Mouse (Mus musculus) common myeloid progenitor, adult 5-6 weeks (primary cell): ENCODE measurements around the gene Gramd4. TPM values are rescaled to one million over a fixed set of nuclear protein-coding genes. Genes with fewer than 3 reads are reported as not detected.

Experiments used
- ATAC-seq: replicated peaks from 2 replicates; pipeline ENCODE4 v1.8.0; 2016; ENCODE audit warnings: low read depth, mild to moderate bottlenecking, moderate TSS enrichment, inconsistent platforms; ENCODE audit not compliant: poor library complexity, severe bottlenecking
- total RNA-seq: library from RNA; stranded (forward); fragments of 200-1000, 187-1606 nt; gene quantifications from 2 replicates; pipeline ENCODE4 v1.2.3, GENCODE M21; 2017

Gene Gramd4
- total RNA-seq, 1 experiment from 2014 or later = 33.1 TPM

DNA sequence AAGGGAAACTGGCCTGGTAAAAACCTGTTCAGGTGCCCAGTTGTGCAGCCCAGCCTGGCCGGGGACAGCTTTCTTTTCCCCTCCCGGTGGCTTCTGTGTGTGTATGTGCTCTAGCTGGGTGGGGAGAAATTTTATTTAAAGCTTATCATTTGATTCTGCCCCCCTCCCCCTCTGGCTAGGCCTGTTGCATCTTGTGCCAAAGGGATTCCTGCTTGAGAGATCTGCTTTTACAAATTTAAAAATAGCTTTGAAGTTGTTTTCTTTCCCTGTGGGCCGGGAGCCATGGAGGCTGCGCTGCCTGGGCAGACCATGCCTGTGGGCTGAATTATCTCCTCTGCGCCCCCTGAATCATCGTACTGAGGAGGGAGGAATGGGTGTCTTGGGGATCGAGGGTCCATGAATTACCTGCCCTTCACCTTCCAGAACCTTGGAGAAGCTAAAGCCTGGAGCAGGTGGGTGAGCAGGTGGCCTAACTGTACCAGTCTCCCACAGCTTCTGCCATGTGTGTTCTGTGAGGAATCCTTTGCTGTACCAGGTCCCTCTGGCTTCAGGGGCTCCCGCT is 52.2 kb downstream of the Gramd4 start:
- ATAC-seq = no peak

DNA sequence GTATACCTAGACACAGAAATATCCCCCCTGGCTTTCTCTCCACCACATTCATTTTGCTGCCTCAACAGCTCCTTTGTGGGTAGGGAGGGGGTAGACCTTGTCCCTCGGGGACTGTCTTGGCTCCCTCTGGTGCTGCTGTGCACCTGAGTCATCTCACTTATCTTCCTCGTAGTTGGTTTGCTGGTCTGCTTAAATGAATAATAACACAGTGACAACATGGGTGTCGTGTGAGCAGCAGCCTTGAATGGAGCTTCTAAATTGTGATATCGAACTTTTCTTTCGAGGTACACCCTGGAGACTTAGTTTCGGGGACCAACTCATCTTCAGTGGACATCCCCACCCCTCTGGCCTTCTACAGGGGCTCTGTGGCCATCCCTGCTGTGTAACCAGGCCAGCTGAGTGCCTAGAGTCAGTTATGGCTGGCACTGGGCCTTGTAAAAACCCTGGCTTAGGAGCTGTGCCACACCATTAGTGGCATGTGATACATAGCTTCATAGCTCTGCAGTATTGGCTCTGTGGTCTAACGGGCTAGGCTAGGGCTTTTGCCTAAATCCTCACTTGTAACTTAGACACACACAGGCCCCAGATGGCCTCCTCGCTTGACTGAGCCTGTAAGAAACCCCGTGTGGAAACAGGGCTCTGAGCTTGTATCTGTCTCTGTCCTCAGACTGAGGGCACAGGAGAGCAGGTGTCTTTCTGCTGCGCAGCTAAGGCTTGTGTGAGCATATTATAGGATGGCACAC is 53.0 kb downstream of the Gramd4 start:
- no peak for ATAC-seq

DNA sequence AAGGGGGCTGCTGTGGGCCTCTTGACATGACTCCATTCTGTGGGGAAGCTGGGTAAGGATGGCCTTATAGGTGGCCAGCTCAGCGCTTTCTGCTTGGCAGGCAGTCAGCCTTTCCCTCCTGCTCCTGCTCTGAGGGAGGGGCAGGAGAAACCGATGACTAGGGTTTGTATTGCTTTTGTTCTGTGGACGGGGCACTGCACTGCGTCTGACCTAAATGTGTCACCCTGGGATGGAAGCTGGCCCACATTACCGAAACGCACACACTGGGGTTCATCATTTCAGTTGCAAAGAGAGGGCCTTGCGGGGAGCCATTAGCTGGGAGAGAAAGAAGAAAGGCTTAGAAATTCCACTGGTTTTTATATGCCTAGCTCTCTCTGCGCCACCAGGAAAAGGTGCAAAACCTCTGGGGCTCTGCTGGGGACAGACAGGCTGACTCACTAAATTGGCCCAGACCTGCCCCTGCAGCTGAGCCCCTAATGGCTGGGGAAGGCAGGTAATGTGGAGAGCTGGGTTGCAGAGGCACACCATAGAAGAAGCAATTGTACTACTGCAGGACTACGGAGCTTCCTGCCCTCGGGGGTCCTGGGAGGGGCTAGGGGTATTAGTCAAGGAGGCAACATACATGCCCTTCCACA is 55.3 kb downstream of the Gramd4 start:
- ATAC-seq = no peak

DNA sequence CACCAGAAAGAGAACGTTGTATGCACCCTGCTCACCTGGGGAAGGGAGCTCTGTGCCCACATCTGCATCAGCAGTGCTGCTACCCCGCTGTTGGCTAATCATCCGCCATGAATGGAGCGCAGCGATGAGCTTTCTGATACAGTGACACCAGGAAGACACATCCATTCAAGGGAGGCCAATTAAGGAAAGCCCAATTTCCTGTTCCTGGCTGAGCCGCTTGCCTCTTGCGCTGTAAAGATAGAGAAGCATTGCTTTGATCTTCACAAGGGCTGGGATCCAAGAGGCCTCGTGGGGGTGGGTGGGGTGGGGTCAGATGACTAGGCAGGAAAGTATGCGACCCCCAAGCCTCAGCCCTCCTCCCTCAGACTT is 55.8 kb downstream of the Gramd4 start:
- ATAC-seq = peak; percentile 67

DNA sequence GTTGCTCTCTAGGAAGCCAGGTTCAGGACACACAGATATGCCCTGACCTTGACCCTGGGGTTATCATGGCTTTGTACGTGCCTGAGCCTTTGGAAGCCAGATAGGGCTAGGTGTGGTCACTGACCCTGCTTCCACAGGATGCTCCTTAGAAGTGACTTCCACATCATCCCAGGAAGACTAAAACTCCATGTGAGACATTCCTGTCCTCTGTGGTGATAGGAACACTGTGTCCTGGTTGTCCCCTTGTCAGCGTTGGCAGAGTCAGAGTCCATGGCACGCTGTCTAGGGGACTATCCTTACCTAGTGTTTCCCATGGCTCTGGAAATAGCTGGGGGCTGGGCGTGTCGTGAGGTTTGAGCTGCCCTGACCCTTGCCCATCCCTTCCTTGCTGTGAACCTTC is 58.9 kb downstream of the Gramd4 start:
- no peak for ATAC-seq

DNA sequence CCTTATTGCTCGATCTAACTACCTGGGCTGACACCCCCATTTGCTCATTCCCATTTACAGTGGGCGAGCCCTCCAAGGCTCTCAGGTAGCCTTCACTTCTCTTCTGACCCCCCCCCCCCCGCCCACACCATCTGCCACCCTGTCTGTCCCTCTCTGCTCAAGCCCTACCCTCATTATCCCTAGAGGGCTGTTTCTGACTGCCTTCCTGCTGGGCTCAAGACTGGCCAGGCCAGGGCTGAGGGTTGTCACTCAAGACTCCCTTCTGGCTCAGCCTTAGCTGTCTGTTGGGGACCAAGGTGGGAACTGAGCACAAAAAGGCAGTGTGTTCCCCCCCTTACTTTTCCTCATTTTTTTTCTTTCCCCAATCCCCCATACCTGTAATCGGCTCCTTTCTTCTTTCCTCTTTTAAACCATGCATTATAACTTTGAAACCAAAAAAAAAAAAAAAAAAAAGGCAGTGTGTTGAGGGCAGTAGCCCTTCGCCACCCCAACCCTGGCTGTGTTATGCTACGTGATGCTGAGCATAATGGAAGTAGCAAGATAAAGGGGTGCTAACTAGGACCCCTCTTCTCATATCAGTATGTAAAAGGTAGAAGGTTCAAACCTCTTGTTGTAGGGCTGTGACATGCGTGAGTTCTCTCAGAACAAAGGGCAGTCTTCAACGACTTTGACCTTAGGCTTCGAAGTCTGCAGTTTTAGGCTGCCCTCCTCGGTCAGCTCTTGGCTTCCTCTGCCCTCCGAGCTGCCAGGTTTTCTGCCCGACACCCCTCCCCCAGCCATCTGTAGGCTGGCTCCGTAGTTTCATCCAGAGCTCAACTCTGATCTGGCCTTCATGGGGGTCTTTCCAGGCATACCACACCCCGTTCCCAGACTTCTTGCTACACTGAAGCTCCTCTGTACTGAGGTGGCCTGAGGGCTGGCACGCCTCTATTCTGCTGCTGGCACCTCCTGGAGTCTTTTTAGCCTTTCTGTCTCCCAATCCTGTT is 59.9 kb downstream of the Gramd4 start:
- ATAC-seq = no peak

DNA sequence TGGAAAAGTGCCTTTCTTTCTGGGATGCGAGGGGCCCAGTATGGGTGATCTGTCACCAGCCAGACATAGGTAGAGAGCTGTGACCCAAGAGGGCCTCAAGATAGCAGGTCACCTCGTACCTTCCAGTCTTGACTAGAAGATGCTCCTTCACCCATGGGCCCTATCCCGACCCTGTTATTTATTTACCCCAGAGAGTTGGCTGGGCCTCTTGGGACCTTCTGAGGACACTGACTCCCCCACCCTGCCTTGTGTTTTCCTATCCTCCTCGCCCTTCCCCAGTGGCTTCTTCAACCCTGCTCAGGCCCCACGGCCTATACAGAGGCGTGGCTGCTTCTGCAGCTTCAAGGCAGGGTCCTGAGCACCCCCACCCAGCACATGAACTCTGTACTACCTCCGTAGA is 61.7 kb downstream of the Gramd4 start:
- no peak for ATAC-seq

DNA sequence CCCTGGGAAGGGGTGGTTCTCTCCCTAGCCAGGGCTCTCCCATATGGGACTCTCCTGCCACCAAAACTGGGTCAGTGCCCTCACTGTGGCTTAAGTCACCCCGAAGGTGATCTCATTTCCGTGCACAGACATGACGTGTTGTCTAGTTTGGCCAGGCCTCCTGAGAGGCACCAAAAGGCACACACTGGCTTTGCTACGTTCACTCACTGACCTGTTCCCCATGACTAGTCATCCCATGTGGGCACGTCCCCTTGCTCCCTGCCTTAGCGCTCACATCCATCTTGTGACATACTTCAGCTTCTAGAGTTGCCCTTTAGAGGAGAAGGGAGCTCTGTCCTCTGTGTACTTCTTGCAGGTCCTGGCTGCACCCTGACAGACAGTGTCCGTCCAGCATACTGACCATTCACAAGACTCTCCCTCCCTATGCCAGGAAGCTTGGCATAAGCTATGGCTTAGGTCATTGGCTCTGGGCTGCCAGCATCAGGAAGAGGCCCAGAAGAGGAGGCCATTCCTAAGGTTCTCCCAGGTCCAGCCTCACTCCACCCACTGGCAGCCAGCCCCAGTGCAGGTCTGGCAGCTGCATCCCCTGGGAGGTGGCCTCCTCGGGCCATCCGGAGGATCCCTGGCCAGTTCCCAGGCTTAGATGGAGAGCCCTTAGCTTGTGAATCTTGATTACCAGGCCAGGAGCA is 64.9 kb downstream of the Gramd4 start:
- no peak for ATAC-seq

DNA sequence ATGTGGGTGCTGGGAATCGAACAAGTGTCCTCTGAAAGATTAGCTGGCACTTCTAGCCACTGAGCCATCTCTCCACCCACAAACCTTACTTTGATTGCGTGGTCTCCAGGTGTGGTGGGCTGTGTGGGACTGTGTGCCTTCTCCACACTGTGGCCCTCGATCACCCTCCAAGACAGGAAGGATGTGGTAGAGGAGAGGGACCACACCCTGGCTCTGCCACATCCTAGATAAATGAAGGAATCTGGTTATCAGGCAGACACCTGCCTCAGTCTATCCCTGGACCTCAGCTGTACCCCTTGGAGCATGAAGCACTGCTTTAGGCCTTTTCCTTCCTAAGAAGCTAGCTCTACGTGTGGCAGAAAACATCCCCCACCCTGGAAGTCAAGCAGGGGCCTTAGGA is 65.9 kb downstream of the Gramd4 start:
- 0 out of 2 replicates have a peak, but pooled peaks have one; percentile 23 for ATAC-seq

DNA sequence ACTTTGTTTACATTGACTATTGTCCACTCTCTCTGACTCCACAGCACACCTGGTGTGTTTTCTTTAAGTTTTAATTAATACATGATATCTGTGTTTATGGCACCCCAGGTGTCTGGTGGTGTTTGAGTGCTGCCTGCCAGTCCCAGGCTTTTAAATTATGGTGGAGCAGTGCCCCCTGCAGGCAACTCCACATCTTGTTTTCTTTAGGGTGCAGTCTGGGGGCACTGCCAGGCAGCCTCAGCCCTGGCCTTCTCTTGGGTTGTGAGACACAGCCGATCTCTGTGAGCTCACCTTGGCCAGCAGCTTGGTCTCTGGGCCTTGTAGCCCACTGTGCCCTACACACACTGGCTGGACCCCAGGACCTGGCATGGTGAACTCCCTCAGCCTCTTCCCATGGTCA is 66.9 kb downstream of the Gramd4 start:
- ATAC-seq = peak; percentile 76

DNA sequence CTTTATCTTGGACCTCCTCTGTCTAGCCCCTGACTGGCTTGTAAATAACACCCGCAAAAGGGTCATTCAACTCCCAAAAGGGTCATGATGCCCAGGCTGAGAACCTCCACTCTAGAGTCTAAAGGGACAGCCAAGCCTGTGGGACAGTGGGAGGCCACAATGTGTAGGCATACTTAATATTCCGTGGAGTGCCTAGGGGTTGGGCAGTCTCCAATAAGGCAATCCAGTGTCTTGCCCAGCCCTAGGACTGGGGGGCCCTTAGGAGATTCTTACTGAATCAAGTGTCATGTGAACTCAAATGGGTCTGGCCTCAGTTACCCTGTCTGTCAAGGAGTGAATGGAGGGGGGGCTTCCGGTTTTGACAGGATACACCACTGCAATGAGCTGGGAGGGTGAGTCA is 71.5 kb downstream of the Gramd4 start:
- ATAC-seq = no peak

DNA sequence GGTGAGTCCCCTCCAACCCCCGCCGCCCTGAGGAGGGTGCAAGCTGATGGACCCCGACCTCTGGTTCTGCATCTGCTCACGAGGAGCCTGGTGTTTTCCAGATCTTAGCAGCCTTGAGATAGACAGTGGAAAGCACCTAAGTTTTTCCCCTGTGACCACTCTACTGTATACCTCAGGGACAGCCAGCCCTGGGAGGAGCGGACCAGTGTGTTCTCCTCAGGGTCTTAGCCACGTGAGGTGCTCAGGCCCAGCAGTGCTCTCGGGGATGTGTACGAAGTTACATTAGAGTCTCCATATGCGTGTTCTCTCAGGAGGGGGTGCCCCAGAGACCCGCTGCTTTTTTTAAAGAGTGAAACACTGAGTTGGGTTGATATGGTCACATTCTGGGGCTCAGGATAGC is 73.2 kb downstream of the Gramd4 start:
- no peak for ATAC-seq

DNA sequence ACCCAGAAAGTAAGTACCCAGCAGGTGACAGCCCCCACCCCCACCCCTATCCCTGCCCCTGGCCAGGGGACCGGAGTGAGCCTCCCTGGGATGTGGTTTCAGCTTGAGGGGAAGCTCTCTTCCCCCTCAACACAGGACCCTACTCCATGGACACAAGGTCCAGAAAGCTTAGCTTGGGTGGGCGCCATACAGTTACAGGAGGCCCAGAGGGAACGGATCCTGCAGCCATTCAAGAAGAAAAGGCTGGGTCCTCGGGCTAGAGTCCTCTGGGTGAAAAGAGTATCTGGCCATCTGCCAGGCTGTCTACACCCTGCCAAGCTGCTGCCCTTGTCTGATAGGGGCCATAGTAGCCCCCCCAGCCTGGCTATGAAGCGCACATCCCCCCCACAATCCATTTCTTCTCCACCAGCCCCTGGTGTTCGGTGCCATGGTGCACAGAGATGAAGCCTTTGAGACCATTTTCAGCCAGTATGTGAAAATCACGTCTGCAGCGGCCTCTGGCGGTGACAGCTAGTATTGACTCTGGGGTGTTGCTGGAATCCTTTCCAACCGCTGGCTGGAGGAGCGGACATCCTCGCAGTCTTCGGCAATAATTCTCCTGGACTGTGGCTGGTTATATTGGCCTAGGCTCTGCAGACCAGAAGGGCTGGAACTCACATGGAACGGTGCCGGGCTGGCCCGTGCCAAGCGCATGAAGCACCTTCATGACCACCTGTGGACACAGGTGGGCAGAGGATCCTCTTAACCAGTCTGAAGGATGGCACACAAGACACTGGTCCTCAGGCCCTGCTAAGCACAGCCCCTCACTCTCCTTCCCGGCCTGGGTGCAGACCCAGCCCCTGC is 77.7 kb downstream of the Gramd4 start:
- peak; percentile 86 for ATAC-seq

DNA sequence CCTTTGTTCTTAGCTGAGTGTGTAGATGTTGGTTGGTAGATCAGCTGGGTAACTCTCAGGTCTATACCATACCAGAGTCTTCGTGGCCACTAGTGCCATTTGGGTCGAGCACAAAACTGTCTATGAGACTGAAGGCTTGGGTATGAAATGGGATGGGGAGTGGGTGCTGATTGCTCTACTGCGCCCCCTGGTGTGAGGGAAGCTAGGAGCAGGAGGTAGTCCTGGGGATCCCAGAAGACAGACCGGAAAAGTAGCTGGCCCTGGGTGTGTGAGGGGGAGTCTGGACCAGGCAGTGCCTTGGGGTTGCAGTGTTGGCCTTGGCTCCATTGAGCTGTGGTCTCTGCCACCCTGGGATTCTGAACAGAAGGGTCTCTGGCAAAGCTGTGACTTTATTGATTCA is 80.1 kb downstream of the Gramd4 start:
- peak; percentile 33; the same call in 1 of the 2 replicates for ATAC-seq

DNA sequence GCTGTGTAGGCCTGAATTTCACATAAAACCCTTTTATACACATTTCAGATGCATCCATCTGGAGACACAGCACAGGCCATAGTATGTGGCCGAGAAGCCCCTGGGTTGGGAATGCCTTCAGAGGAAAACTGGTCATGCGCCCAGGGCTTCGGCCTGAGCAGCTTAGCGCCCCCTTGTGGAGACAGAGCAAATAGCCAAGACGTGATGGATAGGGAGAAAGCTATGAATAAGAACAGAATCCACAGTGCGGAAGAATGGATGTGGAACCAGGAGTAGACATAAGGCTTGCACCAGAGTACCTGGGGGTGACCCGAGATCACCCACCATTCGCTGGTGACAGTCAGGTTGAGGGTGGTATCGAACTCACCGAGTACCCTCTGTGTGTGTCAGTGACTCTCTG is 82.8 kb downstream of the Gramd4 start:
- ATAC-seq = peak; percentile 33; the same call in 1 of the 2 replicates

DNA sequence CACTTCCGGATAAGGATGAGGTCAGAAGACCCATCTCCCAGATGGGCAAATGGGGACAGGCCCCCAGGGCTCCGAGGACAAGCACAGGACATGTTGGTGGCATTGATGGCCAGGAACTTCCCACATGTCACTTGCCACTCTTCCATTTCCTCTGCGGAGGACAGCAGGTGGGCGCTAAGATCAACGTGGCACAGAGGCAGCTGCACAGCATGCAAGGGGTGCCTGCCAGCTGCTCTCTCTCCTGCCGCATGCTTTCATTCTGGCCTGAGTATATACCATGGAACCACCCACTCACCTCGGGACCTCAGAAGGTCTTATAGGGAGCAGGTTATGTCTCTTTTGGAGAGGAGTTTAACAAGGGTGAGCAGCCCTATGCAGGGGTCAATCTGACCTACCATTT is 87.1 kb downstream of the Gramd4 start:
- no peak for ATAC-seq

DNA sequence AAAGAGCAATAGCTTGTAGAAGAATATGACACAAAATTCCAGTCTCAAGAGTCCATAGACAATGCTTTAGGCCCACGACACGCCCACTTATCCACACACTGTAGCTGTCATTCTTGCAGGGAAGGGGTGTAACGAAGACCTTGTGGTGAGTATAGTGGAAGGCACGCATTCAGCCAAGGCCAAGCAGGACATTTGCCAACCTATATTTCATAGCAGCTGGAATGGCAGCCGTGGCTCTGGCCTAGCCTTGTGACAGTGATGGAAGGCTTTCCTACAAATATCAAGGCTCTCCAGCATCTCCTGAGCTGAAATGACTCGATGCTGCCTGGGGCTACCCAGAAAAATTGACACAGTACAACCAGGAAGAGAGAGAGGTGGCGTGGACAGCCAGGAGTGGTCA is 87.6 kb downstream of the Gramd4 start:
- no peak for ATAC-seq

DNA sequence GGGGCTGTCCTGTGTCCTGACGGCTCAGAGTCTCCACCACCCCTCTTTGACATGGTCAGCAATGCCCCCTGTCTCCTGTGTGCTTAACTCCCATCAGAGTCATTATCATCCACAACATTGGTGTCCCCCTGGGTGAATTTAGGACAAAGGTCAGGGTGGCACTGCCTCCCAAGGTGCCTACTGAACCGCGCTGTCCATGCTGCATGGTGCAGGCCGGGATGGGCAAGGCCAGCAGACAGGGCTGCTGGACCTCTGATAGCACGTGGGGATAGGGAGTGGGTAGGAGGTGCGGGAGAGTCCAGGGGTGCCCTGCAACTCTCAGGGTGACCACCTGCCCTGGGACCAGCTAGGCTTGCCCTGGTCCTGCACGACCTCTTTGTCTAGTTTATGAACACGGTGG is 89.4 kb downstream of the Gramd4 start:
- no peak for ATAC-seq

DNA sequence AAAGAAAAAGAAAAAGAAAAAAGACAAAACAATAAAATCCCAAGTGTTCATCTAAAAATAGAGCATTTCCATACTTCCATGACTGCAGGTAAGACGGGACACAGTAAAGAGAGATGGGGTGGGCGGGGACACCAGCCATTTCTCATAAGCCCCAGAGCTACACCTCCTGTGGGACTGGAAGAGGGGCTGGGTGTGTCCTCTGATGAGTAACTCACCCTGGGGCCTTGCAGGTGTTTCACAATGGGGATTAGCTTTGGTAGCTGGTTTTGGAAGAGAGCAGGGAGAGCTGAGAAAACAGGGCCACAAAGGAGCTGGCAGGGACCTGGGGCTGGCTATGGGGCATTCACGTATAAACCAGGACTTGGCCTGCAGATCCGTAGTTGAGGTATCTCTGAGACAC is 93.1 kb downstream of the Gramd4 start:
- ATAC-seq = no peak
